Mouse (Mus musculus) gastrocnemius, postnatal 36 days (tissue): ENCODE results near the gene Pde1c. TPM values are rescaled to one million over a fixed set of nuclear protein-coding genes. Genes with fewer than 3 reads are reported as not detected.

Experiments used
- DNase-seq, 2 experiments: peaks; one replicate each; pipeline ENCODE4 v3.0.0; 2022
- intact Hi-C: fragments of 180-260 bp; cut with DNase I; formaldehyde crosslinking; loops from one replicate; pipeline ENCODE4 v1.15.1; 2025
- total RNA-seq, 2 experiments: library from RNA; stranded (reverse); gene quantifications; 2 replicates each; pipeline ENCODE4 v1.2.3; 2021

The Pde1c gene
- total RNA-seq, 2 experiments from 2014 or later = 0.41 to 0.47 TPM

DNA sequence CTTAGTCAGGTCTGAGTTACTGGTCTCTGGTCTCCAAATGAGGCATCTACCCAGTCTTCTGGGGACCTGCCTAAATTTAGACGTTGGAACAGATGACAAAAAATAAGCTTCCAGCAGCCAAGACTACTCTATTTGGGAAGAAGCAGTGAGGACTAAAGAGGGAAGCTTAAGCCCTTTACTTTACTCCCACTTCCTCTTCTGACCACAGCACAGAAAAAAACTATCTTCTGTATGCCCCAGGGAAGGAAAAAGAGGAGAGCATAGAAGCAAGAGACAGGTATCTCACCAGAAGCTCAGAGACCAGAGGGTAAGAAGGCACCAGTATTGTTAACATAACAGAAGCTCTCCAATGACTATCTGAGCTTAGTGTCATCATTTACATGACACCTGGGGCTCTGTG, 410.7 kb downstream of the Pde1c start:
- intact Hi-C loops = no loop called here
- DNase-seq = no peak

DNA sequence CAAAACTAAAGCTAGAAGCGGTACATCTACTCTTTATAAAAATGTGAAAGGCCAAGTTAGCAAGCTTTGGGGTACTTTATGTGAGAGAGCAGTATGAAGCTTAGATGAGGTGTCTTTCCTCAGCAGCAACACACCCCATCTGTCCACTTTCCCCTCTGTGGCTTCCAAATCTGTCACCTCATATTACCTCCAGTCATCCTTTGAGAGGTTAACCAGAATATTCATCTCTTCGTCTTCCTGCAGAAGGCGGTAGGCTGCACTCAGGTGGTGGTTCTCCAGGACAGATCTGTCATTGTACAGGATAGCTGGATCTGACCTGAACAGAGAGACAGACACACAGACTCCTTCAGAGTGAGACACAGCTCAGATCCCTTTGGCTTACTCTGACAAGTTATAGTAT, 412.1 kb downstream of the Pde1c start:
- intact Hi-C loops = no loop called here
- no peak for DNase-seq

DNA sequence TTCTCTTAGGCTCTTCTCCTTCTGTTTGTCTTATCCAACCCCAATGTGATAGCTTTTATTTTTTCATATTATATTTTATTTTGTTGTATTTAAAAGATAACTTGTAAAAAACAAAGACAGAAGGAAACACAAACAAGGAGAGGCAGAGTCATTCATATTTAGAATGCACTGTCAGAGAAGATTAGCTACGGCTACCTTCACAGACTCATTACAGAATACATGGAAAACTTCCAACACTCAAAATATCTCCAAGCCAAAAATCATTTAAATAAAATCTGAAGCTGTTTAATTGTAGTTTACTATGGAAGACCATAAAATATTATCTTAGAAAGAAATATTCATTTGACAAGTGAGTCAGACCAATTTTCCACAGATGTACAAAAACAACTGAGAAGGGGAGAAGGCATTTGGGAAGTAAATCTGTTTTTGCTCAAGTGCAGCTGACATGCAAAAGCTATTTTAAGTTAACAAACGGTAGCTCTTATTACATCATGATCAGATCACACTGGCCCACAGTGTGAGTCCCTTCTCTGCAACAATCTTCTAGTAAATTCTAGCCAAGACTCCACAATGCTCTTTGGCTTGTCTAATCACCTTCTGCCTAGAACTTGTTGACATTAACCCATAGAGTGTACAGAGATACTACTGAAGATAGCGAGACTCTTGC, 438.3 kb downstream of the Pde1c start:
- intact Hi-C loops = no loop called here
- DNase-seq = no peak

DNA sequence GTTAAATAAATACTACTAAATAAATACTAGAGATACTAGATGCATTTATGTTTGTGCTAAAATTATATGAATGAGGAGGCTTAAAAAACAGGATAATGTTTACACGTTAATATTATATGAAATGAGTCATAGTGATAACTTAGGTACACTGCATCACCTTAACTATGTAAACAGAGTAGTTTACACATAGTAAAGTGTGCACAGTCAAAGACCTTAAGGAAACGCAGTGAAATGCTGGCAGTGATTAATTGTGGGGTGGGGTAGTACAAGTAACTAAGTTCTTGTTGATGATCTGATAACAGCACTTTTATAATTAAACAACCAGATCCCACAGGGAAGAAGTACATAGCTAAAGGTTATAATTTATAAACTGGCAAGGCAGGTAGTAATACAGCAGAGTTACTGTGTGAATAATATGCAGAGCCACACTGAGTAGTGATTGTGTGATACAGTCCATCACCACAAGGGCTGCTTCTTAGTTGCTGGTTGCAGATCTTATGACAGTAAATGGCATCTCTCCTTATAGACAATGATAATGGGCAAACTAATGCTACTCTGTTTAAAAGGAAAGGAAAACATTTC, 469.3 kb downstream of the Pde1c start:
- intact Hi-C loops = loop anchor here (1.0 kb wide), 1 partner anchor 12 kb away; no protein-coding TSS in a partner anchor
- DNase-seq = no peak

DNA sequence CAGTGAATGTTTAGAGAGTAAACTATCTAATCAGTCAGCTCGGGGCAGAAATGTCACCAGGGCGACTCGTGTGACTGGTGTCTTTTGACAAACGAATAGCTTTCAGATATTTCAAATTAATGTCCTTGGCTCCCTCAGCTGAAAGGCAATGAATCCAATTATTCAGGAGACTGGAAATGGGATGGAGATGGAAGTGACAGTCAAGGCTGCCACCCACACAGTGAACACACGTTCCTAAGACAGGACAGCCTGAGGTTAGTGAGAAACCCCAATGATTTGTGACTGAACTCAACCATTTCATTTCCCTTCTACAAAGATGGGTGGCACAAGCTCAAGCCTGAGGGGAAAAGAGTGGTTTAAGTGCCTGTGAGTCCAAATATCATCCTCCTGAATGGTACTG, 470.5 kb downstream of the Pde1c start:
- intact Hi-C loops = no loop called here
- no peak for DNase-seq

DNA sequence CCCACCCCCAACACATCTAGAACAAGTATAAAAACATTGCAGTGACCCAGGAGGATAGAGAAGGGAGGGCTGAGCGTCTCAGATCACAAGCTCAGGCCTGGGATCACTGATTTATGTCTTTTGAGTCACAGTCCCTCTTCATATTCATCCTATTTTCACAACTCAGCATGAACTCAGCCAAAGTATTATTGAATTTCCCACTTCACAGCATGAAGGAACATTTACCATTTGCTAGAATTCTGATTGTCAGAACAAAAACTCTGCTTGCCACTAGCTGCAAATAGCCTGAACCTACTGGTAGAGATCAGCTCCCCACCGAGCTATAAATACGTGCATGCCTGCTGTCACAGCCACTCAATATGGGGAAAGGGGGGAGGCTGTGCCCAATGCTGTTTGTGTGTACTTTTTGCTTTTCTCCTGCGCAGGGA, 492.5 kb downstream of the Pde1c start:
- intact Hi-C loops = no loop called here

DNA sequence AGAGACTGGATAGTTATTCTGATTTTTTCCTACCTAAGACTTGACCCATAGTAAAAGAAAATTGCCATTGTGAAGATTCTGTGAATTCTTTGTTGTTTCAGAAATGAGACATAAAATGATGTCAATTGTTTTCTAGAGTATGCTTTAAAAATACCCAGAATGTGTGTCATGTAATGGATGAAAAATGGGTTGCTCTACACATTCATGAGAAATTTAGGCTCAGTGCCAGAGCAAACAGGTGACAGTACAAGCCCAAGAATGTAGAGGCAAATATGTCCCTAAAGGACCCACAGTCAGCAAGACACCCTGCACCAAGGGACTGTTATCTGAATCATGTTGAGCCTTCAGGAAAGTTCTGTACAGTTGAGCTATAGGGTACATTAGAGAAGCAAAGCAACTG, 500.4 kb downstream of the Pde1c start:
- intact Hi-C loops = loop anchor here (5.0 to 10.0 kb wide), 2 partner anchors 539 to 626 kb away; no protein-coding TSS in a partner anchor

More for the DNA sequence above, 492.5 kb downstream of the Pde1c start:
- peak in 1 of 2 experiments; percentile 12 for DNase-seq

DNA sequence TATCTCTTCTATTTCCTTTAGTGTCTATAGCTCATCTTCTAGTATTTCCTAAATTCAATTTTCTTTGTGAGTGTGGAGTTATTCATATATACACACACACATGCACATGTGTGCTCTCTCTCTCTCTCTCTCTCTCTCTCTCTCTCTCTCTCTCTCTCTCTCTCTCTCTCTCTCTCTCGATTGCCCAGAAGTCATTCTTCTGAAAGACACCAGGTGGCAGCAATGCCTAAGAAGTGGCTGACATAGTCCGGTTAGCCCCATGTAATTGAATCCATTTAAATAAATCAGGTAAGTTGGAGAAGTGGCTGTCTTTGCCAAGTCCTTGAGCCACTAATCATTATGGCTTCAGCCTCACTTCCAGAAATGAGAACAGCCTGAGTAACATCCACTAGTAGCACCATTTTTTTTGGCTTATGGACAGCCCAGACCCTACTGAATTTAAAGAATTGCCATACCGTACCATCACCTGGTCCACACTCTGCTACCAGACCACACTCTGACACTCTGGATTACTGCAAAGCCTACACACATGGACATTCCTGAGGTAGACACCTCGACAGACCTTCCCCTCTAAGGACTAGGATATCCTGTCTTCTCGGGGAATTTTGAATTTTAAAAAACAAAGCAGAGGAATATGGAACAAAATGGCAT, 502.1 kb downstream of the Pde1c start:
- no peak for DNase-seq
- intact Hi-C loops = loop anchor here (2.0 to 10.0 kb wide), 4 partner anchors 378 to 628 kb away; no protein-coding TSS in a partner anchor

More for the DNA sequence above, 500.4 kb downstream of the Pde1c start:
- no peak for DNase-seq

DNA sequence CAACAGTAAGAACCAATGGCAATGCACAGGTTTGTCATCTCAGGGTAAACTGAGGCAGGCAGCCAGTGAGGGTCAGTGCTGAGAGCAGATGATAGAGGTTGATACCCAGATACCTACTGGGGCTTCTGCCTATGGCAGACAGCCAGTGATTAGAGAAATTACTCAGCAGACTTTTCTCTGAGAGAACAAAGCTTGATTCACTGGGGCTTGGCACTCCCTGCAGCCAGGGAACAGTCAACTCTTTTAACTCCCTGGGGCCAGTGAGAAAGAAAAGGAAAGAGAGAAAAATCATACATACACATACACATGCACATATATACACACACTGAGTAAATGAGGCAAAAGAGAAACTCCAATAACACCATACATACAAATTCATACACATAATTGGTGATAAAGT, 505.2 kb downstream of the Pde1c start:
- no peak for DNase-seq
- intact Hi-C loops = loop anchor here (10.0 kb wide), 1 partner anchor 631 kb away; no protein-coding TSS in a partner anchor

DNA sequence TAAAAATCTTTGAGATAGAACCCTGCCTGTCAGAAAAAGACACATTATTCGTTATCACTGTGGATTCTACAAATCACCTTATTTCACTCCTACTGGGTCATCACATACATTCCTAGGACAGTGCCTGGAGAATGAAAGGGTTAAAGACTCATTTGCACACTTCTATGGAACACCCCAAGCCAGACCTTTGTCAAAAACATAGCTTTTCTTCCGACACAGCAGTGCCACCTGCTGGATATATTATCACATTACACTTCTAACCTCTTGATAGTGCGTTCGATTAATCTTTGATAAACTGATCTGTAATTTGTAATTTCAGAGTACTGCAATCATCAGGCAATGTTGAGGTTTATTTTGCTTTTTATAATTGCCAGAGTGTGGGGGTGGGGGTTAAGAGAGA, 519.8 kb downstream of the Pde1c start:
- DNase-seq = no peak
- intact Hi-C loops = no loop called here

DNA sequence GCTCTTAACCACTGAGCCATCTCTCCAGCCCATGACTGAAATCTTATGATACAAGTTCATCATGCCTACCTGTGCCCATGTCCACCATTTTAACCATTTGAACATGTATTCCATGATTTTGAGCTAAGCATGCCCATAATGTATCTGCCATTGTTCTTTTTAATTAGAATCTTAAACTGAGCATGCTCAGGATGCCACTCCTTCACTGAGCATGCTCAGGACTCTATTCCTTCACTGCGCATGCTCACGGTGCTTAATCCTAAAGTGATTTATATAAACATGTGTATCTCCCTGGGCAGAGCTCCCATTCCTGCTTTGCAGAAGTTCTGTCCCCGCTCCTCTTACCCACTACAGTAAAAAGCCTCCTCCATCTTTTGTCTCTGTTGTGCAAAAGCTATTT, 520.3 kb downstream of the Pde1c start:
- intact Hi-C loops = no loop called here
- DNase-seq = no peak

DNA sequence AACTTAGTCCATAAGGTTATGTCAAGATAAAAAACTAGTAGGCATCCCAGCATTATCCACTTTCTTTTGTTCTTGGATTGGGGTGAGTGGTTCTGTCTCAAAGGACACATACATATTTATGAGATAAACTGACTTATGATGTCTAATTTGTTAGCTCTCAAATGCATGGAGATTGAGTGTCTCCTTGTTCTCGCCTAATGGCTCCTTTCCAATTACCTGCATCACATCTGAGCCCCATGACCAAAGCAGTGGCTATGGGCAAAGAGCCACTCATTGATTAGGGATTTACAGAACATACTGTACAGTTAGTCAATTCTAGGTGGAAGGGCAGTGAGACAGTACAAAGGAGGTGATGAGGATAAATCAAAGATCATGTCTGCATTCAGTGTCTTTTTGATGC, 524.2 kb downstream of the Pde1c start:
- DNase-seq = no peak
- intact Hi-C loops = no loop called here

DNA sequence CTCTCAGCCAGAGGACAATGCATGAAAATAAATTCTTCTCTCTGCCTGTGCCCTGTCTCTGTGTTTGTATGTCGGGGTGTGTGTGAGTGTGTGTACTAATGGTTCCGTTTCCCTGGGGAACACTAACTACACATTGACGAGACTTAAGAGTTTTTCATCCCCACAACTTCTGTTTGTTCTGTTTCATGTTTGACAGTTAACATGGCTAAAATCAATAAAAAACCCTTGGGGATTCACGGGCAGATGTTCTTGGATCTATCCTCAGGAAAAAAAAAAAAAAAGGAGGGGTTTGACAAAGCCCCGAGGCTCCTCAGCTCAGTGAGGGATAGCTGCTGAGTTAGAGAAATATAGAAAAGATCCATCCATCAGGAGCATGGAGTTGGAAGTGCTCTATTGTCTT, 524.6 kb downstream of the Pde1c start:
- intact Hi-C loops = no loop called here
- no peak for DNase-seq

DNA sequence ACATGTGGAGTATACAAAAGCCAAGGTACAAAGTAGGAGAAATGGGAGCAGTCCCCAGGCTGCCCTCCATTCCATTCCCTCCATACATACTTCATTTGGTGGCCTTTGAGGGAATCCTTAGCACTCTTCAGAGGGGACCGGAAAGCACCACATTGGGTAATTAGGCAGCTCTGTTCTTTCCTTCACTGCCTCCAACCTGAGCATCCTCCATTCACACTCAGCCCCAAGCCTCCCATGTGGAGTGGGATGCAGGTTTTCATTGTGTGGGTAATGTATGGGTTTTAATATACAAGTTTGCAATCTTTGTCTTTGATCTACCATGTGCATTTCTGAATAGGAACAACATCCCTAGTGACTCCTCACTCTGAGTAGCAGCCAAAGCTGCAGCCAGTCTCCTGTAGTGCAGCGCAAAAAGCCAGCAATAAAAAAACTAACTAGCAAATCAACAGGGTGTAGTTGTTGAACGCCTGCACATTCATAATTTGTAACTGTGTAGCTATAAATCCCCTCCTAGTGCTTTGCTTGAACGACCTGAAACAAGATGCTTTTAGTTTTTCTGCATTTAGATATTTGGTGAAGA, 529.3 kb downstream of the Pde1c start:
- intact Hi-C loops = no loop called here
- no peak for DNase-seq

DNA sequence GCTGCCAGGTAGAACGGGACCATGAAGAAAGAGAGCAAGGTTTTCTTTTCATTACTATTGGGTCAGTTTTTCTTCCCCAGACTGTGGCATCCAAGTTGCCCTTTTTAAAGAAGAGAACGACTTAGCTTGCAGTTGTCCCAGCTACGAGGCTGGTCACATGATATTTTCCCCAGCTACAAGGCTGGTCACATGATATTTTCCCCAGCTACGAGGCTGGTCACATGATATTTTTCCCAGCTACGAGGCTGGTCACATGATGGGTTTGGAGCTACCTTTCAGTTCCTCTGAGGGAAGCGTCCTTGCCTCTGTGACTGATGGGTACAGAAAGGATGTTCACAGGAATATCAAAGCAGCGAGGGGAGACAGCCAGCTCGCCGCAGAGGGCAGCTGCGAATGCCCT, 533.8 kb downstream of the Pde1c start:
- DNase-seq = no peak
- intact Hi-C loops = no loop called here

DNA sequence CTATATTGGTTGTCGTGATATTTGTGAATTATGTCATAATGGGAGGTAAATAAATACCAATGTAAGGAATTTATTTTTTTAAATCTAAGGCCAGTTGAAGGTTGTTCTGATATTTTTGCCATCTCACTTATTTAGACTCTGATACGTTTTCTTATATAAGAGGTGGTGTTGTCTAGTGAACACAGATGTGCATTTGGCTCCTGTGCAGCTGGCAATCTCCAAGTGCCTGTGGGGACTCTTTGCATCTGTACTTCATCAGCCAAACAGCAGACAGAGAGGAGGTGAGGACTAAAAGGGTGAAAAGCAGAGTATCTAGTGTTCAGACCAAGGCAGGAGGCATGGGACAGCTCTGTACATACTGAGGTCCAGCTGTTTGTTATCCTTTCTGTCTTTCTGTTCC, 536.7 kb downstream of the Pde1c start:
- no peak for DNase-seq
- intact Hi-C loops = no loop called here

DNA sequence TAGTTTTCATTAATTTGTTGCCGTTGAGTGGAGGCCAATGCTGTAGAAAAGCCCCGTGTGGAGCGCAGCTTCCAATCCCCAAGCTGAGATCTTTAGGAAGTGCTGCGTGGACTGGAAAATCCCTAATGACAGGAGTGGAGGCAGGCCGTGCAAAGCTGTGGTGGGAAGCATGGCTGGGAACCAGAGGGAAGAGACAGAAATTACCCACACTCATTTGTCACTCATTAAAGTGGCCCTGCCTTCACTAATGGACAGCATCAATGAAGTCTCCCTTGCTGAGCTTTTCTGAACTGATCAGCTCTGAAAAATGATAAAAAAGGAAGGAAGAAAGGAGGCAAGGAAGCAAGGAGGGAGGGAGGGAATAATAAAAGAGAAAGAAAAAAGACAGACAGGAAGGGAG, 538.9 kb downstream of the Pde1c start:
- intact Hi-C loops = no loop called here
- DNase-seq = no peak

DNA sequence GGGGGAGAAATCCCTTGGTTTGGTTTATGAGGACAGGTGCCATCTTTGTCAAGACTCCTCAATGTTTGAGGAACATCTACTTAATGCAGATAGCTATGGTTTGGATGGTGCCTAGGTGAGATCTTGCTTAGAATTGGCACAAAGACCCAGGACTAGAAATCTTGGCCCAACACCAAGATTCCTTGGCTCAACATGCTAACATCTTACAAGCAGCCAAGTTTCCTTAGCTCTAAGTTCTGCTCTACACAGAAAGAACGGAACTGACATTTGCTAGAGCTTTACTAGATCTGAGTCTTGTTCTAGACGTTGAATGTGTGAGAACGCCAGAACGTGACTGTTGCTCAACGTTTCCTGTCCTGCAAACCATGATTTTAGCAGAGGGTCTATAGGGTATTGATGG, 540.9 kb downstream of the Pde1c start:
- no peak for DNase-seq
- intact Hi-C loops = no loop called here

DNA sequence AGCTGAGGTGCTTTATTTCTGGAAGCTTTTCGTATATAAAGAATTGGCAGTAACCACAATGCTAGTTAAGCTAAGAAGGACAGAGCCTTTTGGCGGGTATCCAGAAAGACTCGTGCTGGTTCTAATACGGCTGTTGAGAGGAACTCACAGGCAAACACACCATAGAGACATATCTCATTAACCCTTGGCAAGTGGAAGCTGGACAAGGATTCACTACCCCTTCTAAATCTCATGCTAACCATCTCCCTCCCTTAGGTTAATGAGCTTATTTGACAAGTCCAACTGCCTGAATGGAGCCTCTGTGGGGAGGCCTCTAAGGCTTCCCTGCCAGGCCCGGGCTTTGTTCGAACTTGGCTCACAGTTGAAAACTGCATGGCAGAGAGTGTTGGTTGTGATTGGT, 541.6 kb downstream of the Pde1c start:
- no peak for DNase-seq
- intact Hi-C loops = no loop called here

DNA sequence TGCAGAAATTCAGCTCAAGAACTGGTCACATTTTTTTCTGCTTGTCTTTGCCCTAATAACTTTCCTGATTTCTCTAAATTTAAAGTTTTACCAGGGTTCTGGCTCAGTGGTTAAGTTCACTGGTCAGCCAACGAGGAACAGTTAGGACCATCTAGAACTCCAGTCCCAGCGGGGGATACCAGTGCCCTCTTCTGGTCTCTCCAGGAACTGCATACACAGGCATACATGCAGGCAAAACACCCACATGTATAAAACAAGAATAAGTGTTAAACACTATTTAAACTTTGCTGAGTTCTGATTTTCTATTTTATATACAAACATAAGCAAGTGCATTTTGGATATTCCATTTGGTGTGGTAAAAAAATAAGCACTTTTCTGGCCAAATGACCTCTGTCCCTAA, 543.4 kb downstream of the Pde1c start:
- no peak for DNase-seq
- intact Hi-C loops = no loop called here
